Mouse (Mus musculus) c-Kit-positive CD71-positive TER-119-negative erythroid progenitor cells, embryonic 14.5 days (primary cell): Measurements from ENCODE around the gene Hk1.
"Not testable (repeated sequence)": the region's sequence is repeated elsewhere in the genome, so short reads cannot be mapped to it uniquely, and the experiment has no call there.

Experiments used
- DNase-seq: peaks from one replicate; pipeline ENCODE4 v3.0.0-alpha.2; 2013; ENCODE audit warnings: low read depth

The Hk1 gene

DNA sequence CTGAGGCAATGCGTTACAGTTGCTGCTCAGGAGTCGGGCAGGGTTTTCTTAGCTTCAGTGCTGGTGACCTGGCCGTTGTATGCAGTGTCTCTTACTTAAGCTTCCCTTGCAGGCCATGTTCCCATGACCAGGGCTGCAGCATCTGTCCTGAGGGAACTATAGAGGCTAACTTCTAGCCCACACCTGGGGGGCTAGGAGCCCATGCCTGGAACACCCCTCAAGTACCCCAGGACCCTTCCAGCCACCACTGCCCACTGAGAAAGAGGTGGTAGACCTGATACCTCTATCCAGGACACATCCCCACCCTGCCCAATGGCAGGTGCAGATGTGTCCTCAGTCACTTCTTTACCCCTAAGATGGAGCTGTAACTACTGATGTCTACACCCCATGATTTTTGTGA is 38.7 kb downstream of the Hk1 start:
- DNase-seq: no peak

DNA sequence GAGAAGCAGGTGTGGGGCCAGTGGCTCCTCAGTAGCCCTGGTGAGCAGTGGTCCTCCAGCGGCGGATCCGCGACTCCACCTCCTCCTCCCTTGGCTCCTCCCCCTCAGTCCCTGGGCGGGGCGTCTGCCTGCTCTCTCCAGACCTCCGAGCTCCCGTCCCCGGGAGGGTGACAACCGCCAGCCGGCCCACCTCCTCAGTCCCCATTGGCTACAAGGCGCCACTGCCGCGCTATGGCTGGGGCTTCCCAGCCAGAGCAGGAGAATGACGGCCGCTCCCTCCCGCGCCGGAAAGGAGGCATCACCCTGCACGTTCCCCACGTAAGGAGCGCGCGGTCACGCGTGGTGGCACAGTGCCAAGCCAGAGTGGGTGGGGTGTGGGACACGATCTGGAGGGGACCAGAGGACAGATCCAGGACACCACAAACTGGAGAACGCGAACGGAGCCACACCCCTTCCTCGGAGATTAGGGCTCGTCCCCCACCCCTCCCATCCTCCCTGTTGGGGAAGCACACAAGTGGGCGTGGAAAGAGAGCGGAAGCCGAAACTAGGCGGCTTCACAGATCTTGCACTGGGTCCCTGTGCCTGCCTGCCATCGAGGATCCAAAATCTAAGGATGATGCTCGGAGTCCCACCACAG is 39.5 kb downstream of the Hk1 start:
- peak; percentile 94 for DNase-seq

DNA sequence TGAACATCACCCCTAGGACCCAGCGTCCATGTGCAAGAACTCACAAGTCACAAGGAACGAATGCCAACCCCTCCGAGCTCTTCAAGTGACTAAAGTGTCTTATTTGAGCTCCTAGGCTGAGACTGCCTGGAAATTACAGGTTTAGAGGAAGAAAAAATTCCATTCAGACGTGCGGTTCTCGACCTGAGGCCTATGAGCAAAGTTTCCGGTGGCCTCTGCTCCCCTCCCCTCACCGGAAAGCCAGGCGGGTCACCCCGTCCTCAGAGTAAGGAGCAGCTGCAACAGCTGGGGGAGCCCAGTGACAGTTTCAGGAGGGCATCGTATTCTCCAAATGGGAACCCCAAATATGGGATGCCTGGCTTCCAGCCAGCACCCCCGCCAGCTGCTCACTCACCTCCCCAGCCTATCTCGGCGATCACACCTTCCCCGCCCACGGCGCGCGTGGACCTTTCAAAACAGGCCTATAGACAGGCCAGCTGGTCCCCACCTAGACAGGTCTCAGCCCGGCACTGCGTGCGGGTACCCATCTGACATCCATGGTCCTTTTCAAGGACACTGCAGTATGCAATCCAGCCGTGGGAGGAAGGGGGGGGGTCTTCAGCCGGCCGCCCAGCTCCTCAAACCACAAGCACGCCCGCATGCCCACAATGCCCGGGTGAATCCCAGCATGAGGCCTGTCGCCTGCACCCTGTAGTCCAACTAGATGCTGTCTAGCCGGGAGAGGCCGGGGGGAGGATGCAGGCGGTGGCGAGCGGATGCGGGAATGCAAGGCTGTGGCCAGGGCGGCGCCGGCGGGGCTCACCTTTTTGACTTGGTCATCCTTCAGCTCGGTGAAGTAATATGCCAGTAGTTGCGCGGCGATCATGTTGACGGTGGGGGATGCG is 40.3 kb downstream of the Hk1 start:
- DNase-seq: no peak

DNA sequence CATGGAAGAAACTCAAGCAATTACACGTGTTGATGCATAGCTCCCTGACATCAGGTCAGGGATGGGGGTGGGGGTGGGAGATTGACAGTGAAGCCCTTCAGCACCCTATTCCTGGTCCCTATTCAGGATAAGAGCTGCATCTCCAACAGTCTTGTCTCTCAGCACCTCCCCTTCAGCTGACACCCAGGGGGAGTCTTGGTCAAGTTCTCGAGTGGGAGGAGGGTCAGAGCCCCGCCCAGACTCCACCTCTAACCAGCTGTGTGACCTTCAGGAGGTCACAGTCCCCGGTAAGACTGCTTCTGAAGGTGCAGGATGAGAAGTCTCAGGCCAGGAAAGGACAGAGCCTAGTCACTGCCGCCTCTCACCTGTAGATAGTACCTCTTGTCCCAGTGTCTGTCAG is 41.1 kb downstream of the Hk1 start:
- no peak for DNase-seq

DNA sequence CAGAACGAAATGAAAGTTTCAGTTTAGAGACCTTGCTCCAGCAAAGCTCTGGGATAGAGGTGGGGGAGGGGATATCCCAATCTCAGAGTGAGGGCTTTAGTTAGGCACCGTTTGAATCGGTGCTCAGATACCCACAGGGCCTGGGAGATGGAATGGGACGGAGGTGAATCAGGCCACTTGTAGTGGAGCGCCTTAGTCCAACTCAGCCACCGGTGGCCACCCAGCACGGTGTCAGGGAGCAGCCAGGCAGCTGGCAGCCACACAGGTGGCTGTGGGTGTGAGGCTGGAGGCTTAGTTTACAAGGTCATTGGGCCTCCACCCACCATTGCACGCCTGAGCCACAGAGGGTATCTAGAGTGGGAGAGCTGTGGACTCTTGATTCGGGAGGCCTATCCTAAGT is 41.5 kb downstream of the Hk1 start:
- DNase-seq: no peak

DNA sequence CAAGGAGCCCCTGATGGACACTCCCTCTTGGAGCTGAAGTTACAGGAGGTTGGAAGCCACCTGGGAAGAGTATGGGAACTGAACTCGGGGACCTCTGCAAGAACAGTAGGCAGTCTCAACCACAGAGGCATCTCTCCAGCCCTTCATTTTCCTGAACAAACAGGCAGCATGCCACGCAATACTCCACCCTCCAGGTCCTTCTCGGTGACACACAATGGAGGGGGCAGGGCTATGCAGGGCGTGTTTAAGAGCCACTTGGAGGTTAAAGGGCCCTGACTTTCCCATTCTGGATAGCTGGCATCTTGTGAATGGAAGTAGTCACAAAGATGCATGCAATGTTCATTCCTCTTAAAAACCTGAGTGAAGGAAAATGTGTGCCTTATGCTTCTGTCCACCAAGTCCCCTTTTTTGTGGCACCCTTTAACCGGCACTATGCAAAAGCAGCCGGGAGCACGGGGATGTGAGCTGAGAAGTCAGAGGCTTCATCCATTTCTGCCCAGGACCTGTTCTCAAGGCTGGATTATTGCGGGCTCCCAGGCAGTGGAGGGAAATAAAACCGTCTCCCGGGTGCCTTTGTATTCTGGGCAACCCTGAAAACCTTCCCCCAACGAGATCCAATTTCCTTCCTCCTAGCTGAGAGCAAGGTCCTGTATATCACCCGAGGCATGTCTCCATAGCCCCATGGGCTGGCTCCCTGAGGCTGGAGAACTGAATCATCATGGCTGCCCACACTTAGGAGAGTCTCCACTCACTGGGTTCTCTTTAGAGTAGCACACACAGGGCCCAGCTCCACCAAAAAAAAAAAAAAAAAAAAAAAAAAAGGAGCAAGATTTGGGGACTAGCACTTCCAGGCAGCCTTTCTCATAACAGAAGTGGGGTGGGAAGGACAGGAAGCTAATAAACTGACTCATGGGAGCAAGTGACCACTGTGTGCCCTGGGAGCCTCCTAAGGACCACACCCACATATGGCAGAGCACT is 42.8 kb downstream of the Hk1 start:
- DNase-seq: no peak

DNA sequence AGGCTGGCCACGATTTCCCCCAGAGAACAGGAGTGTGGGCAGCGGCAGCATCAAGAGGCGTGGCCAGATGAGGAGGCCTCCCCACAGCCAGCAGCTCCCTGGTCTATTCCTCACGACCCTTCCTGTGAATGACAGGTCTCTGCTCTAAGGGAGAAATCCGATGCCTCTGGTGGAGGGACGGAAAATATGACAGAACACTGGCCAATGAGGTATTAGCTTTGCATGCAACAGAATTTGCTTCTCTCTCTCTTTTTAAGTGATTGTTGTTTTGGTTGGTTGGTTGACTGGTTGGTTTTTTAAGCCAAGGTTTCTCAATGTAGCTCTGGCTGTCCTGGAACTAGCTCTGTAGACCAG is 44.3 kb downstream of the Hk1 start:
- no peak for DNase-seq

DNA sequence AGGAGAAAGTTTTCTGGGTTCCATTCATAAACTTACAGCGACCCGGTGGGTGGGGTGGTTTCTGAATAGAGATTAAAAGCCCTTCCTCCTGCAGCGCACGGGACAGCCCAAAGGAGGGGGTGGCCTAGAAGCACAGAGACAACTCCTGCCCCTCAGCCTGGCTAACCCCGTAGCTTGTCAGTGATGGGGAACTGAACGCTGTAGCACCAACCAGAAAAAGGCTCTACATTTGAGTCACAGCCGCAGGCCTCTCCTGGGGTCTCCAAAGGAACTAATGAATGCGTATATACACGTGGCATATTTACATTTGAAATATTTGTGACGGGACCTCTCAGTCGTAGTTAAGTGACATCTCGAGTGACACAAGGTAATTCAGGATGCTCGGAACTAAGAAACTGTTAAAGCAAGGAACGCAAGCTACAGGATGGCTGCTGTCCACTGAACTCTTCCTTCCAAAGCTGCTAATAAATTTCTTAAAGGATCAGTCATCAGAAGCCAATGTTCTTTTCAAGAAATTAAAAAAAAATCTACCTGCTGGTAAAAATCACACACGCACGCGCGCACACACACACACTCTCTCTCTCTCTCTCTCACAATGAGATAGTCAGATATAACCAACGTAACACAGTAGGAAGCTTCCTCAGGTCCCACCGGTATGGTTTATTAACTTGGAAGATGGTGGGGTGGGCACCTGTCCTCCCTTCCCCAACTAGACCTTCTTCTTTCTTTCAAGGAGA is 44.9 kb downstream of the Hk1 start:
- DNase-seq: no peak

DNA sequence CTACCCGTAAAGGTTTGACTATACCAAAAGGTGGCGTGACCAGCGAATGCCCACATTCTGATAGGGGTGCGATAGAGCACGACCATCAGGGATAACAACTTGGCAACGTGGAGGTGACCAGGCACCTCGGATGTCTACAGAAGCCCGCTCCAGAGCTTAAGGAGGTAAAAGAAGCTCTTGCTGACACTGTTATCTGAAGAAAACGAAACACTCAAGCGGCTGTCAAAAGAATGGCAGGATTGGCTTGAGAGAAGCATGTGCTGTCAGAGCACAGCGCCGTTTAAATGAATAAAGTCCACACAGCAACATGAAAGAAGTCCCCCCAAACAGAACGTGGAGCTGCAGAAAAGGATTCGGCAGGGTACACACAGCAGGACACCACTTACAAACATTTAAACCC is 46.4 kb downstream of the Hk1 start:
- no peak for DNase-seq

DNA sequence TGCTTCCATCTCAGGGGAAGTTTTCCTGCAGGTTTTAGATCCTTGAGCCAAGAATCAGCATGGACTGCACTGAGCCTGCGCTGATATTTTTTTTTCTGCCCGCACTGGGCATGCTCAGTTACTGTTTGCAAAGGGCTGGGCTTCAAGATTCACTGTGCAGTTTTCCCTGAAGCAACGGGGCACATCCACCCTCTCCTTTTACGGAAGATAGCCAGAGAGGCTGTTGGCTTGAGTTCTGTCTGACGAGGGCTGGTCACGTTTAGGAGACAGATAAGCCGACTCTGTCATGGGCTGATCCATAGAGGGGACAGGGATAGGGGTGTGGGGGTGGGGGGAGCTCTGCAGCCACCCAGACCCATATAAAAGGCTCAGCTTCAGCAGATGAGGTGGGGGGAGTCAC is 47.2 kb downstream of the Hk1 start:
- peak; percentile 91 for DNase-seq

DNA sequence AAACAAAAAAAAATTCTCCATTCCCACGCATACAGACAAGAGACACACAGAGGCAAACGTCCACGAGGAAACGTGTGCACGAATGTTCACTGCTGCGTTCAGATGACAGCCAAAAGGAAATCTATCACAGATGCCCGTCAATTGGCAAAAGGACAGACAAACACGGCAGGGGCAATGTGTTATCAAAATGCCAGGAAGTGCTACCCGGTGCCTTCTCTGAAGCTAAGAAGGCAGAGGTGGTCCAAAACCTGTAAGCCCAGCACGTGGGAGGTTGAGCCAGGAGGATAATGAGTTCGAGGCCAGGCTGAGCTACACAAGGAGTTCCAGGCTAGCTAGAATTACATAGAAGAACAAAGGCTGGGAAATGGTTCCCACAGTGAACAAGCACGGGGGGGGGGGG is 47.9 kb downstream of the Hk1 start:
- no peak for DNase-seq

DNA sequence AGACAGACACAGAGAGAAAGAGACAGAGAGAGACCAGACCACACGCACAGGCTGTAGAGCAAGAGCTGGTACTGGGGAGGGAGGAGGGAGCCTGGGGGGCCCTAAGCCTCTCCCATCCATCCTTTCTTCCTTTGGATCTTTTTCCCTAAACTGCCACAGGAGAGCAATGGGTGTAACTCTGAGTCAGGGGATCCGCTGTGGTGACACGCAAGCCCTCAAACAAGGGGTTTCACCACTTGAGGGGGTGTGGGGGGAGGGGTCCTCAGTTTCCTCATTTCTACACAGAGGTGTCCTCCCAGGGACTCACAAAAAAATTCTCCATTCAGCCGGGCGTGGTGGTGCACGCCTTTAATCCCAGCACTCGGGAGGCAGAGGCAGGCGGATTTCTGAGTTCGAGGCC is 48.4 kb downstream of the Hk1 start:
- no peak for DNase-seq

DNA sequence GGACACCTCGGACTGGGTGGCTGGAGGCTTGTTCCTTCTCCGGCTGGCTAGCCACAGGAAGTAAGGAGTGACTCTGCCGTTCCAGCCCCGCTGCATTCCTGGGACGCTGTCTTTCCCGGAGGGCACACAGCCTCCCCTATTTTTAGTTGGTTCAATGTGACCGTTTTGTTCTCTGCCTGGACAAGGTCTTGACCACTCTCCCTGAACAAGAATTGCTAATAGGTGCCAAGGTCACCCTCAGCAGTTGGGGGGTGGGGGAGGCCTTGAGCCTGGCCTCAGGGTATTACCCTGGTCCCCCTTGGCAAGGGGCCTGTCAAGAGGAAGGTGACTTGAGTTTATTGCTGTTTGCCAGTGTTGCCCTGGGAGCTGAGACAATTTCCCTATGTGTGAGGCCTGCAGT is 49.9 kb downstream of the Hk1 start:
- DNase-seq: no peak

DNA sequence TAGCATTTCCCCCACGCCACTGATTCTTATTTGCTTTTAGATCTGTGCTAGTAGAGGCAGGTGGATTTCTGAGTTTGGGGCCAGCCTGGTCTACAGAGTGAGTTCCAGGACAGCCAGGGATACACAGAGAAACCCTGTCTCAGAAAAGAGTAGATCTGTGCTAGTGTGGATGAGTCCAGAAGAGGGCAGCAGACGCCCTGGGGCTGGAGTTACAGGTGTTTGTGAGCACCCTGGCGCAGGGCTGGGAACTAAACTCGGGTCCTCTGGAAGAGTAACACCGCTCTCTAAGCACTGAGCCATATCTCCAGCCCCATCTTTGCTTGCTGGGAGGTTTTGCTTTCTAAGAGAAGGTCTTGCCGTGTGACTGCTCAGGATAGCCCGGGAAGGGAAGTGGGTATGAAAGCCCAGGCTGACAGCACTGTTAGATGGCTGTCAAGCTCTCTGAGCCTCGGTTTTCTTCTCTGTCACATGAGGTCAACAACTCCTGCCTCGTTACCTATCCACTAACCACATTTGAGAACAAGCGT is 50.8 kb downstream of the Hk1 start:
- no peak for DNase-seq

DNA sequence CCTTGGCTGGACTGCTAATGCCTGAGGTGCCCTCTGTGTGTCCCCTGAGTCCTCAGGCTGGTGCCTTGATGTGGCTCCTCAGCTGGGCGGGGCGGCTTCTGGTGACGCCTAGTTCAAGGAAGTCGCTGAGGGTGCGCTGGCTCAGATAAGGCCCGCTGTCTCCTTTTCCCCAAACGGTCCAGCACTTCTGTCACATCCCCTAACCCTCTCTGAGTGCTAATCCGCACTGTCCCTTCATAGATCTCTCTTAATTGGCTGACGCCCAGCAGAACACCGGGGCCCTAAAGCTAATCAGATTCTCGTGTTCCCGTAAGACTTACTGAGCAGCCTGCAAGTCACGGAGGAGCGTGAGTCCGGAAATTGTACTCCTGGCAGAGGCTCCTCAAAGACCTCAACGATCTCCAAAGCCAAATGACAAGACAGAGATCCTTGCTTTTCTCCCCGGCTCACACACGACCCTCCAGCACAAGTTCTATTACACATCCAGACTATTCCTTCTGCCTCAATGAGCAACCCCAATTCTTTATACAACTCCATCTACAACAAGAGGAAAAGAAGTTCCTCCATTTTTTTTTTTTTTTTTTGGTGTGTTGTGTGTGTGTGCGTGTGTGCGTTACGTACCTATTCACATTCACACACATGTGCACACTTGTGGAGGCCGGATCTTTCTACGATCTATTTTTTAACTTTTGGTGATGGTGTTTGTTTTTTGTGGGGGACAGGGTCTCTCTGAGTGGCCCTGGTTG is 52.0 kb downstream of the Hk1 start:
- DNase-seq: peak; percentile 95

DNA sequence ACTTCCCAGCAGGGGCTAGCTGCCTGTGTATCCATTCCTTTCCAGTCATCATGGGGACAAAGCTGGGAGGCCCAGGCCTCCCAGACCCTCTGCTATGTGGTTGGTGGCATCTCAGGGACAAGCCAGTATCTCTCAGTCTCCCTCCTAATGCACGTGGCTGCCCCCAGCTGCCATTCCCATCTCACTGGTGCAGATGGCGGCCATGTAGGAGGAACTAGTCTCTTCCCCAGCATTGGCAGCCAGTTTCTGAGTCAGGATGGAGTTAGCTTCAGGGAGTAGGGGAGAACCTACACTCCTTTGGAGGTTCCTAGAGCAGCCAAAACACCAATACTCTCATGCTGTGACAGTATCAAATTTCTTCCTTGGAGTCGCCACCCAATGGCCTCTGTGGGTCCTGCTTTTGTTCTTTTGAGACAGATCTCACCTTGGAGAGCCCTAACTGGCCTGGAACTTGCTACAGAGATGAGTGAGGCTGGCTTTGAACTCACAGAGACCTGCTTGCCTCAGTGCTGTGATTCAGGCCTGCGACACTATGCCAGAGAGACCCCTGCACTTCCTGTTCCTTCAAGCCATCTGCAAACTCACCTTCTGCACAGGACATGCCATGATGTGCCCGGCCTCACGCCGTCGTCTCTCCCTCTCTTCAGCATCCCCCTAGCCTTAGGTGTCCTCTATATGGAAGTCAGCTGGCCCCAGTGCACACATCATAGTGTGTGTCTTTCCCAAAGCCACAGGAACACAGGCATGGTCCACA is 52.7 kb downstream of the Hk1 start:
- DNase-seq: no peak

DNA sequence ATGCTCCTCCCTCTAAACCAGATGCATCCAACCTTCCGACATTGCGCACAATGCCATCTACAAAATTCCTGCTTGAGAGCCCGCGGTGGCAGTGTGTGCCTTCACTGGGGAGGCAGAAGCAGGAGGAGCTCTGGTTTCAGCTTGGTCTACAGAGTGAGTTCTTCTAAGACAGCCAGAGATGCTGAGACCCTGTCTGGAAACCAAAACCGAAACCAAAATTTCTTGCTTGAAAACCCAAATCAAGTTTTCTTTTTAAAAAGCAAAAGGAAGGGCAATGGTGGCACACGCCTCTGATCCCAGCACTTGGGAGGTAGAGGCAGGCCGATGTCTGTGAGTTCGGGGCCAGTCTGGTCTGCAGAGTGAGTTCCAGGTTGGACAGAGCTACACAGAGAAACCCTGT is 53.7 kb downstream of the Hk1 start:
- no peak for DNase-seq

DNA sequence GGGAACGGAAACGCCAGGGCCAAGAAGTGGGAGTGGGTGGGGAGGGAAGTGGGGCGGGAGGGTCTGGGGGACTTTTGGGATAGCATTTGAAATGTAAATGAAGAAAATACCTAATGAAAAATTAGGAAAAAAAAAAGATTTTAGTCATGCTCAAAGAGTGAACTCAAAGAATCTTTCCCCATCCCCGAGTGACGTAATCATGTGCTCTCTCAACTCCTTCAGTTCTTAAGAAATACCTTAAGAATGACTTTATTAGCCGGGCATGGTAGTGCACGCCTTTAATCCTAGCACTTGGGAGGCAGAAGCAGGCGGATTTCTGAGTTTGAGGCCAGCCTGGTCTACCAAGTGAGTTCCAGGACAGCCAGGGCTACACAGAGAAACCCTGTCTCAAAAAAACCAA is 56.9 kb downstream of the Hk1 start:
- not testable (repeated sequence) for DNase-seq

DNA sequence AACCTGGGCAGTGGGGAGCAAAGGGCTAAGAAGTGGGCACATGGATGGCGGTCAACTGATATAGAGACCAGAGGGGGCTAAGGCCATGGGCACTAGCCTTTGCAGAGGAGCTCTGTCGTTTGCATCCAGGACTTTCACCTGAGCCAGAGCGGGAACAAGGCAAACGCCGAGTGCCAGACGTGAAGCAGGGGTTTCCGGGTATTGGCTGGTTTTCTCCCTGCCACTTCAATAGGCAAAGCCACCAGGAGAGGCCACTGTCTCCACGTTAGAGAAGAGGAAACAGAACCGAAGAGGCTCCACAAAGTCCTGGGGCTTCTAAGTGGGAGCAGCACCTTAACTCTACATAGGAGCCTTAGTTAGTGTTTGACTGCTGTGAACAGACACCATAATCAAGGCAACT is 58.3 kb downstream of the Hk1 start:
- no peak for DNase-seq

DNA sequence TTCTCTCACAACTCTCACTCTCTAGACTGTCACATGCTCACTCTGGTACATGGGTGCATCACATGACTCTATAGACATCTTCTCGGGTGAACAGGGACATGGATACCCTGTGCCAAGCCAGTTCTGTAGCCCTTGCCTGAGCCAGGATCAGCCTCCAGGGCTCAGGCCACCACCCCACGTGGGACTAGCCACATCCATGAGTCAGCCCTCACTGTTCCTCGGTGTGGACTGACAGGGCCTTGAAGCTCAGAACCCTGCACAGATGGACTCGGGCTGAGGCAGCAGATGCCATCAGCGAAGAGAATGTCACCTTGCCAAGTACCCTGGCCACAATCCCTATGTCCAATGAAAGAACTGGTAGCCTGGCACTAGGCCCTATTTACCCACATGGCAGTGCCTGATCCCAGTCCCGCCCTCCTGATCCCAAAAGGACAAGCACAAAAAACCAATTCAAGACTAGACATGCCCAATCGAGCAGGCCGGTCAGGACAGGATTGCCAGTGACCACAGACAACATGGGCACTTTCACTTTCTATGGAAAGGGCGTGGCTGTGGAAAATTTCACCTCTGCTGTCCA is 59.2 kb downstream of the Hk1 start:
- DNase-seq: no peak
